Mouse (Mus musculus) lung, postnatal 10 days (tissue): Measurements from ENCODE around the gene Magi2.
A peak's percentile ranks its signal among the peaks of the same experiment; 100 is the strongest.
"Not testable (repeated sequence)": the region's sequence is repeated elsewhere in the genome, so short reads cannot be mapped to it uniquely, and the experiment has no call there.

Experiments used
- DNase-seq: peaks from one replicate; pipeline ENCODE4 v3.0.0; 2021

The Magi2 gene

GRCm38 (mm10) chr5:20417348-20417747 lies 1190.5 kb downstream of the Magi2 start:
- DNase-seq = no peak

DNA sequence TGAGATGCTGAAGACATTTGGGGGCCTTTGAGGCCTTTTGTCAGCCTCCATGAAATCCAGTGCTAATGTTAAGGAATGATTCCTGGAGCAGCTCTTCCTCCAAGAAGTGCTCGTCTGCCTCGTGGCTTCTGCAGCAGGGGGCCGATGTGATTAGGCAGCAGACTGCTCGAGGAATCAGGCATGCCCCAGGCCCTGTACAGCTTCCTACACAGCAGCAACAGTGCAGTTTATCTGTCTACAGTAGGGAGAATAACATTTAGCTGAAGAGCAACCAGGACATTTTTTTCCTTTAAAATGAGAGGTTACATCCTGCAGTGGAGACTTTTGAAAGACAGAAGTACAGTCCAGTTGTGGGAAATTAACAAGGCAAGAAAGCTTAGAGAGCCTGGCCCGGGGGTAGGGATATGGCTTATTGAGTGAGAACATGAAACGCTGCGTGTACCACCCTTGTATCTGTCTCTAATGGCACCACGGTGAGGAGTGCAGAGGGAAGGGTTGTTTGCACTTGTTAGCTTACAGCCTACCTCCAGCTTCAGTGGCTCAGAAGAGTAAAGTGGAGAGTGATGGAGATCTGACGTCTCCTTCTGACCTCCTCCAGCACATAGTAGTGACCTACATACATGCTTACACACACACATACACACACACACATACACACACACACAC lies 1205.4 kb downstream of the Magi2 start:
- DNase-seq = no peak

DNA sequence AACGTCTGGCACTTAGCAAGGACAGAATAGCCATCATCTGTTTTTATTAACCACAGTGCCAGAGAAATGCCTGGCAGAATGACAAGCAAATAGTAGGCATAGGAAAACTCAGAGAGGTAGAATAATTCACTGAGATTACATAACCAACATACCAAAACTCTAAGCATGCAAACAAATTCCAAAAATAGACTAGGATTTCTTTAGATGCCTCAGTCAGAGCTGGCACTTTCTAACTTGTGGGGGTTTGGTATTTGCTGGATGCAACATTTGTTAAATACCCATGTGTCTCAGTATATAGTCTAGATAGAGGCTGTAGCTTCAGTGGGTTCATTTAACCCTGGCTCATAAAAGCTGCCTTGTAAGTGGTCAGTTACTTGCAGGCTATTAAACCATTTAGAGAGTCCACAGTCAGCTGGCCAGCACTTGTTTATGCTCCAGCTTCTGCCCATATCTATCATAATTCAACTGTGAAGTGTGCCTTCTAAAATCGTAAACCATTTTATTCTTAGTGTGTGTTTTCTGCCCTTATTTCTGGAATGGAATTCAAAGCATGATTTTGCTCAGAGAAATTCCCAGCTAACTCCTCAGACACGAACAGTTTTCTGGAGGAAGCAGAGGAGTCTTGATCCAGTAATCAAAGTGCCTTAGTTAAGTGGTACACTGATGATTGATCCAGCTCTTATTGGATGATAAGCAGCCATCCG lies 1219.8 kb downstream of the Magi2 start:
- no peak for DNase-seq

DNA sequence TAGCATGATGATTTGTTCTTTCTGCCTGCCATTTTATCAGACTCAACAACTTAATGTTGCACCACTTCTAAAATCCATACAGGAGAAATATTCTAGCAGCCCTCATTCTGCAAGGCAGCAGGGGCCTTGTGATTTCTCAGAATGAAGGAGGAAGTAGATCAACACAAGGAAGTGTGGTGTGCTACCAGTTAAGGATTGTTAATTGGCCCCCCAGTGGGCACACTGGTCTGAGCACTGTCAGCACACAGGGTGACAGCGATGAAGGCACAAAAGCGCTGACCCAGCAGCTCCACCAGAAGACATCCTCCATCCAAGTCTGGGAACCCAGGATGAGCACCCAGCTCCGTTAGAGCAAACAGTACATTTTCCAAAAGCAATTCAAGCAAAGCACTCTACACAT lies 1229.3 kb downstream of the Magi2 start:
- DNase-seq = no peak

- DNase-seq = no peak
Measured at GRCm38 (mm10) chr5:20457742-20458510, 1231.1 kb downstream of the Magi2 start.

- DNase-seq = no peak
Measured at GRCm38 (mm10) chr5:20461709-20462108, 1234.9 kb downstream of the Magi2 start.

DNA sequence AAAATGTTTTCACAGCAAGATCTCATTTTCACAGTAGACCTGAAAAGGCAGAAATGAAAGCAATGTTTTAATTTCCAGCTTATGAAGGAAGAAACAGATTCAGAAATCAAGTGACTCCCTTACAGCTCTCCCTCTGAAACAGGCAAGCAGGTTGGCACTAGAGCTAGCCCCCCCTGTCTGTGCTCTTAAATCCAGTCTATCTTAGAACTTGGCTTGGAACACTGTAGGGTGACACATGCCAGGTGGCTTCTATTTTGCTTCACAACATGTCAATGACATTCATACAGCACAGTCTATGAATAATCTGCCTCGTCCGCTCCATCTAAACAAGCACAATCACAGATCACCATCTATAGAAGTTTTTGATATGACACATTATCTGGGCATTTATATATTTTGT lies 1235.5 kb downstream of the Magi2 start:
- DNase-seq = peak; percentile 7

DNA sequence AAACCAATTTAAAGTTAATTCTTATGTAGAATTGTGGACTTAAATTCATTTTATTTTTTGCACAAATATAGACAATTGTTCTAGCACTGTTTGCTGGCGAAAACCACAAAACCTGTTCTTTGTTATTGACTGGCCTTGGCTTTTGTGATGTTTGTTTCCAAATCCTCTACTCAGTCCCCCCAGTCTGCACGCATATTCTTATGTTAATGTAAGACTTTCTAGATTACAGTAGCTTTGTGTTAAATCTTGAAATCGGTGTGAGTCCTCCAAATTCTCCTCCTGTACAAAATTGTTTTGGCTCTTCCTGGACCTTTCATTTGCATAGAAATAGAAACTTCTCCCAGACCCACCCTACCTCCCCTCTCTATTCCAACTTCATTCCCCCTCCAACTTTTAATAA lies 1242.9 kb downstream of the Magi2 start:
- DNase-seq = no peak

DNA sequence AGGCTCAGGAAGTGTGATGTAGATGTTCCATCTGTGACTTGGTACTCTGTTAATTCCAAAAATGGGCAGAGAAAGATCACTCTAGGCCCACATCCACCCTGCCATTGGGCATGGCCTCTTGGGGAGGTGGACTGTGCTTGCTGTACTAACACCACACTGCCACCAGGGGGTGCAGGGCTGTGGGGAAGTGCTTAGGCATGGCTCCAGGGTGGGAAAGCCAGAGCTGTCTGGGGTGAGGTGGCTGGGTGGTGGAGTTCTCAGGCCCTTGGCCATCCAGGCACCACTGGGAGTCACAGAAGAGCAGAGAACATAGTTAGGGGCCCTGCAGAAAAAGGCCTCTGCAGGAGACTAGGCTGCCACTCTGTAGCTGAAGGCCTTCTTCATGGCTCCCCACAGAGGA lies 1243.6 kb downstream of the Magi2 start:
- peak; percentile 59 for DNase-seq

DNA sequence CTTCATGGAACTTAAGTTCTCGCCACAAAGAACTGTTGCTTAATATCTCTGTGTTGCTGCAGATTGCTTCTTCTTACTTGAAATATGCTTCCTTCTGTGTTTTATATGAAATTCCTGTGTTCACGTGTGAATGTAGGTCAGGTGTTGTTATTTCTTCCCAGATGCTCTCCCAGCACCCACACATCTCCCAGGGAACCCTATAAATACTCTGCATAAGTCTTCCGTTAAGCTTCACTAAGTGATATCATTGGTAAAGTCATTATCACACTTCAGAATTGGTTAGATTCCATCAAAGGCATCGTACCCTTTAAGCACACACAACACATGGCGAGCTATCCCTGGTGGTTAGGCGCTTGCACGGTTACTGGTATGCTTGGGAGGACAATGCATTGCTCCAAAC lies 1257.7 kb downstream of the Magi2 start:
- no peak for DNase-seq

GRCm38 (mm10) chr5:20491911-20492310 lies 1265.1 kb downstream of the Magi2 start:
- no peak for DNase-seq

DNA sequence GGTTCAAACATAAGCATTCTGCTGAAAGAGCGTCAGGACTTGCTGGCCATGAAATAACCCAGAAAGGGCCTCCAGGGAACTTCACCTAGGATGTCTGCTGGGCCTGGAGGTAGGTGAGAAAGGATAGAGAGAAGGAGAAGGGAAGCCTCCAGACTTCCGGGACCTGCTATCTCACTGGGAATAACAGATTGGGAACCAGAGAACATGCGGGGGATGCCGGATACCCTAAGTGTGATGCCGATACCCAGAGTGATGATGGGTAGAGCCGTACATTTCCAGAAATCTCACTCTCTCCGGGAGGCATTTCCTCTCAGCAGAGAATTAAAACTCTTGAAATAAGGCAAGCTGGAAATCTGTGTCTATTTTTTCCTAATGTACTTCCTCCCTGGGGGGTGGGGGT lies 1265.8 kb downstream of the Magi2 start:
- no peak for DNase-seq

DNA sequence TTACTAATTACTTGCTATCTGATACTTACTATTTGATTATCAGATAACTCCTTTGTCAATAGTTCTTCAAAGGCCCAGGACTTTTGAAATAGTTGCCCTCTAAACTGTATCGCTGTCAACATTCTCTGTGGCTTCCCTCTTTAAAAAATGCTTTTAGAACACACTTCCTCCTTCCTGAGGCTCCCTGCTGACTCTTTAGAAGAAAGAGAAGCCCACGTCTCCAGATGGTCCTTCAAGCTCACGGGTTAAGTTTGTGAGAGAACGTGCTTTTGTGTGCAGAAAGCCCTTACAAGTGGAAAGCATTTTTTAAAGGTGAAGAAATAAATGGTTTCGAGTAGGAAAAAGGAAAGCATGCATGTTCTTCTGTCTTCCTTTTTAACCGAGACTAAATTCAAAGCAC lies 1267.2 kb downstream of the Magi2 start:
- DNase-seq = no peak

GRCm38 (mm10) chr5:20496924-20497323 lies 1270.1 kb downstream of the Magi2 start:
- no peak for DNase-seq

DNA sequence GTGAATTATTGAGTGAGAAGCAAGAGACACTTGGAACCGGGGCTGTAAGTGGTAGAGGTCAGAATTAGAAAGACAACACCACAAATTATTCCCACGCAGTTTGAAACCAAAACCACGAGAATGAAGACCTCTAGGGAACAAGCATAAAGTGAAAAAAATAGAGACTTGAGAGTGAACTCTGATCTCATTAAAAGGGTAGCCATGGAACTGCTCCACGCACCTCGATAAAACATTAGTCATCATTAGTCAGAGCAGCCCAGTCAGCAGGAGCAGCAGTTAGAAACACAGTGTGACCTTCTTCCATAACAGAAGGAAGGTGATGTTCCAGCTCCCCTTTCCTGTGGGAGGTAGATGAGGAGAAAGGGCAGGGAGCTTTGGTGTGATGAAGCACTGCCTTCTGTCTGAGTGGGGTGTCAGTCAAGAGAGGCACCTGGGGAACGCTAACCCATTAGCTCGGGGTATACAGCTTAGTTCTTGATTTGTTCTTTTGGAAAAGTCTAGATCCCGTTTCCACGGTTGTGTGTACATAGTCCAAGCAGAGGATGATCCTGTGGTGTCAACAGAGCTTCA lies 1272.3 kb downstream of the Magi2 start:
- DNase-seq = no peak

GRCm38 (mm10) chr5:20508609-20509008 lies 1281.8 kb downstream of the Magi2 start:
- DNase-seq = no peak

DNA sequence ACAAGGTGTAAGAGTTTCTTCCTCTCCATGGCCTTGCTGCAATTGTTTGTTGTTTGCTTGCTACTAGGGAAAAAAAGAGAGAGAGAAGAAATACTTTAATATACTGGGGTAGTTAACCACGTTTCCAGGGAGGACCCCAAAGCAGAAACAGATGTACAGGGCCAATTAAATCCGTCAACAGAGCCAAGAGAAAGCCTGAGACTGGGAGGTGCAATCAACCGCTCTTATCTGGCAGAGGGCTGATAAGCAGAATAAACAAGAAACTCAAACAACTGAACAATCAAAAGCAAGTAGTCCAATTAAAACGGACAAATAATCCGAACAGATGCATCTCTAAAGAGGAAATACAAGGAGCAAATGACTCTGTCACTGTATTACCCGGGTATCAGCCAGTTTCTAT lies 1282.8 kb downstream of the Magi2 start:
- DNase-seq = no peak

DNA sequence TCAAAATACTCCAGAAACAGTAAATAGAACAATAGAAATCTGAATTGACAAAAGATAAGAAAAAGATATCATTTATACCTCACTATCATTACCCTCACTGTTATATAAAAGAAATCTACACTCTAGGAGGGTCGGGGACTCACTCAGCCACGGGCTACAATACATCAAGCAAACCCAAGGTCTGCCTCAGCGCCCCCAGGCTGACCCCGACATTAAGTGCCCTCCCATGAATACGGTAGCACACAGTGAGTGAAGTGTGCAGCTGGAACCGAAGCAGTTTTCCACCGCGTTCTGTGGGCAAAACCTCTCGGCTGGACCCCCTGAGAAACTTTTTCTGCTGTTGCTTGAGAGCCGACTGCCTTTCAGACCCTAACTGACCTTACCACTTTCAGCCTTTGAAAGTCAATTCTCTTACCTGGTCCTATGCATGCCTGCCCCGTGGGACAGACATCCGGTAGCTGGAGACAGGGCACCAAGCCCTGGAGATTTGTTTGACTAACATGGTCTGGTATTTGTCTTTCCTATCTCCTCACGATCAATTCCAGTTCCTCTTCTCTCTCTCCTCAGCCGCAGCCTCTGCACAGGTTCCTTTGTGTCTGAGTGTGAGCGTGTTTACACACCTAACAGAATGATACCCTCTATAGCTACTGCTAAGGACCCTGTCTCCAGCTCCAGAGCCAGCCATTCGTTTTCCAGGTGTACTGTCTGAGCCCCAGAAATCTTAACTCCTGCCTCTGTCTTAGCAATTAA lies 1285.7 kb downstream of the Magi2 start:
- DNase-seq = no peak

DNA sequence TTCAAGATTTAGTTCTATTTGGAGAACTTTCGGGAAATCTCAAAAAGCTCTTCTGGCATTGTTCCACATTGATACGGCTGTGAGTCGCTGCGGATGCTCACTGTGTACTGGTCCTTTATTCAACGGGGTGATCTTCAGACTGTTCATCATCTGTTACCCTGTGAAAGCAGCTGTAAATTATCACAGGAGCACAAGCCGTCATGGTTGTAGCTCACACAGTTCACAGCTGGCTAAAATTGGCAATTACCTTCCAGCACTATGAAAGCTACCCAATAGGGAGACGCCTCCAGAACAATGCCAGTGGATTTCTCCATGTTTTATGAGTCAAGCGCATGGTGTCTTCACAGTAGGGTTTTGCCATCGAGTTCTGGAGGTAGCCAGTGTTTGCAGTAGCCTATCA lies 1294.8 kb downstream of the Magi2 start:
- DNase-seq = no peak

- no peak for DNase-seq
Measured at GRCm38 (mm10) chr5:20522047-20522446, 1295.2 kb downstream of the Magi2 start.

DNA sequence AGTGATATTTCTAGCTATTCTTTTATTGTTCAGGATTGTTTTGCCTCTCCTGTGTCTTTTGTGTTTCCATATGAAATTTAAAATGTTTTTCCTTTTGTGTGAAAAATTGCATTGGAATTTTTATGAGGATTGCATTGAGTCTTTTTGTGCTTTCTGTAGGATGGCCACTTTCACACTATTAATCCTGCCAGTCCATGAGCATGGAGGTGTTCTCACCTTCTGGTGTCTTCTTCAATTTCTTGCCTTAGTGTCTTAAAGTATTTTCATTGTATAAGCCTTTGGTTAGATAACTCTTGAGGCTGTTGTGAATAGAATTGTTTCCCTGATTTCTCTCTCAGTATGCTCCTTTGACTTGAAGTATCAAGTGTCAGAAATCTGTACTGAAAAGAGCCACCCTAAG lies 1296.9 kb downstream of the Magi2 start:
- DNase-seq = no peak

- DNase-seq = not testable (repeated sequence)
Measured at GRCm38 (mm10) chr5:20526588-20526987, 1299.8 kb downstream of the Magi2 start.

- DNase-seq = no peak
Measured at GRCm38 (mm10) chr5:20536544-20536943, 1309.7 kb downstream of the Magi2 start.
